Comparison of ENCODE assay signal across 9 mouse cellular contexts in the genomic region with DNA sequence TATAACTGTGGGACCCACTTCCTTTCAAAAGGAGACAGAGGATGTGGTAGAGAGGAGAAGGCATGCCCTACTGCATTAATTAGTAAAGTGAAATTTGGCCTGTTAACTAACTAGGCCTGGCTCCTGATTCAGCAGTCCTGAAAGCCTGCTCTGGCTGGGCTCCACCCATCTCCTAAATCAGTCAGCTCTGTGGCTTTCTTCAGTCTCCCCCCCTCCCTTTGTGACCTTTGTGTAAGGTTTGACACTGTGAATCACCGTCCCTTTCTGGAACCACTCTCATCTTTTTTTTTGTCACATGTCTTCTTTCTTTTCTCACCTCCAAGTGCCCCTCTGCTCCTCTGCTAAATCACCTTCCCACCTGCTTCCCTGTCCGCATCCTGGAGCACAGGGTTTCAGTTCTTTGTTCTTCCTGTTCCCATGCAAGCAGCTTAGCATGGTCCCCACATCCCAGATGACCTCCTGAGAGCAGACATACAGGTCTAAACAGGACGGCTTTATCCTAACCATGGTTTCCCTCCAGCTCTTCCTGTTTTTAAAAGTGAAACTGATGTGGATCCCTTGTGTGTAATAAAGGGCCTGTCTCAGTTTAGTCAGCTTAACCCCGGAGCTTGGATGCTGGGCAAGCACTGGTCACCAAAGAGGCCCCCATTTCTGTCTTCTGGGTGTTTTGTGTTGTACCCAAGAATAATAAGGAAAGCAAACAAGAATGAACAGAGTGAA. TPM values are rescaled to one million over a fixed set of nuclear protein-coding genes. Genes with fewer than 3 reads are reported as not detected.
DNase-seq lines count a peak whose midpoint lies in the region; ATAC-seq and TF ChIP-seq lines count a peak whose summit lies in the region.
"Had no signal": no experiment of that assay in that cellular context is flagged by ENCODE, and none has a peak within 500 bp of the region (broad histone marks: within the 10 kb centered on the region; RNA-seq: fewer than 3 reads in every experiment).

No protein-coding gene starts in this region.

- H3K27ac ChIP-seq in liver, embryonic 12.5 days, result no peak overlapping the region
- H3K27ac ChIP-seq in liver, embryonic 11.5 days (ENCODE audit: low read depth, low read length), result no peak overlapping the region
- no peak overlapping the region for H3K27ac ChIP-seq in ES-E14 (ENCODE audit: insufficient read depth, low read depth, low read length, poor library complexity, severe bottlenecking)
- H3K27ac ChIP-seq: midbrain, embryonic 12.5 days had no signal

- peaks cover 26% of the 10 kb centered on the region for H3K4me1 ChIP-seq in liver, embryonic 12.5 days
- H3K4me1 ChIP-seq in liver, embryonic 11.5 days (replicated peaks; ENCODE audit: control insufficient read depth, insufficient read depth, low read length), result no peaks in the 10 kb centered on the region; the same call in 1 of the 2 replicates
- H3K4me1 ChIP-seq in ES-E14 (ENCODE audit: control insufficient read depth in 2 of 2, insufficient read depth in 2 of 2, low read length in 2 of 2, poor library complexity in 1 of 2), result peaks cover 0 to 3% of the 10 kb centered on the region in 2 experiments; a peak in 1 of 4 replicates
- H3K4me1 ChIP-seq: midbrain, embryonic 12.5 days had no signal

- no peak for ATAC-seq in liver, embryonic 12.5 days
- no peak for ATAC-seq in liver, embryonic 11.5 days (replicated peaks; ENCODE audit: low FRiP score)

- H3K36me3 ChIP-seq in liver, embryonic 12.5 days, result no peaks in the 10 kb centered on the region
- no peaks in the 10 kb centered on the region for H3K36me3 ChIP-seq in liver, embryonic 11.5 days (ENCODE audit: control insufficient read depth, insufficient read depth, low read length)
- no peaks in the 10 kb centered on the region for H3K36me3 ChIP-seq in ES-E14 (ENCODE audit: control insufficient read depth, insufficient read depth, low read length, poor library complexity, severe bottlenecking)
- H3K36me3 ChIP-seq: midbrain, embryonic 12.5 days had no signal

- H3K9ac ChIP-seq in liver, embryonic 12.5 days, result no peak overlapping the region
- no peak overlapping the region for H3K9ac ChIP-seq in liver, embryonic 11.5 days (ENCODE audit: low read depth, low read length)
- no peak overlapping the region for H3K9ac ChIP-seq in ES-E14 (ENCODE audit: insufficient read depth, low read depth, low read length, poor library complexity, severe bottlenecking)
- H3K9ac ChIP-seq: midbrain, embryonic 12.5 days had no signal

- WGBS in liver, embryonic 12.5 days (ENCODE audit: insufficient replicate concordance), result 34% methylated on average over 4 of the region's 4 CpGs
- 44% methylated on average over 4 of the region's 4 CpGs for WGBS in liver, embryonic 11.5 days

- no peak overlapping the region for H3K4me3 ChIP-seq in liver, embryonic 12.5 days
- no peak overlapping the region for H3K4me3 ChIP-seq in liver, embryonic 11.5 days (ENCODE audit: low read depth, low read length)
- H3K4me3 ChIP-seq in ES-E14 (ENCODE audit: insufficient read depth in 1 of 2, low read depth in 1 of 2, low read length in 2 of 2, poor library complexity in 1 of 2, severe bottlenecking in 1 of 2), result no peak overlapping the region
- H3K4me3 ChIP-seq: midbrain, embryonic 12.5 days had no signal

- no peak for DNase-seq in liver, embryonic 11.5 days (ENCODE audit: low spot score)
- no peak for DNase-seq in ES-E14 (ENCODE audit: low read depth, low spot score)
- peak; percentile 13 for DNase-seq in embryo, embryonic 11 days
- peak; percentile 12 for DNase-seq in monocyte, adult 2 months (ENCODE audit: low read depth in 1 of 2, low spot score in 2 of 2)
- no peak for DNase-seq in cerebellum, adult 18-20 months
- DNase-seq in urinary bladder, postnatal 14 days (ENCODE audit: low spot score), result no peak
- no peak for DNase-seq in left cerebral cortex, postnatal 36 days (ENCODE audit: low spot score in 2 of 2)

- intact Hi-C loops in left cerebral cortex, postnatal 36 days (cut with DNase I), result loop anchor here (10.0 kb wide), 1 partner anchor 178 kb away; no protein-coding TSS in a partner anchor

- 0 out of 2 replicates have a peak overlapping the region, but pooled peaks have one; percentile 3 for H3K4me2 ChIP-seq in liver, embryonic 12.5 days
- no peak overlapping the region for H3K4me2 ChIP-seq in liver, embryonic 11.5 days
- H3K4me2 ChIP-seq: midbrain, embryonic 12.5 days had no signal

- in situ Hi-C loops in ES-E14 (cut with MboI; ENCODE audit: low sequenced_read_pairs in 2 of 2, unreplicated experiment in 2 of 2), result no loop called here

- H3K9me3 ChIP-seq in liver, embryonic 12.5 days (replicated peaks), result no peaks in the 10 kb centered on the region
- no peaks in the 10 kb centered on the region for H3K9me3 ChIP-seq in liver, embryonic 11.5 days (ENCODE audit: control insufficient read depth, low read length)
- H3K9me3 ChIP-seq in ES-E14 (ENCODE audit: control insufficient read depth, insufficient read depth, low read depth, low read length), result no peaks in the 10 kb centered on the region
- H3K9me3 ChIP-seq: midbrain, embryonic 12.5 days had no signal

- H3K27me3 ChIP-seq in liver, embryonic 12.5 days (replicated peaks), result no peaks in the 10 kb centered on the region
- H3K27me3 ChIP-seq in liver, embryonic 11.5 days (replicated peaks; ENCODE audit: control insufficient read depth, insufficient read depth, low read length), result no peaks in the 10 kb centered on the region
- H3K27me3 ChIP-seq: midbrain, embryonic 12.5 days had no signal

TF ChIP-seq in ES-E14, 5 proteins besides CTCF, POLR2A, EP300 and RAD21:
- 0 out of 2 replicates have a peak, but pooled peaks have one; percentile 26 for TF ChIP-seq MAFK (IDR thresholded peaks at IDR 0.05; ENCODE audit: insufficient read depth, low read depth, low read length)
- no peak for TF ChIP-seq CHD2 (IDR thresholded peaks at IDR 0.05; ENCODE audit: low read depth, low read length)

RNA-seq across cellular contexts. Expression of gene Cdkl3, which starts 42.6 kb away (rescaled TPM):
- polyA plus RNA-seq in liver, embryonic 12.5 days (2016; fragmentation: Nextera tagmentation; extraction: Ambion mirVana), result 2.1 and 2.6 TPM in 2 replicates
- polyA plus RNA-seq in liver, embryonic 11.5 days (2014; fragmentation: Nextera tagmentation; extraction: Ambion mirVana), result 3.4 and 3.8 TPM in 2 replicates
- total RNA-seq in ES-E14 (2012; rRNA removed), result 3.6 and 4.6 TPM in 2 replicates
- 10 to 100 TPM; 15.9 to 17.0 TPM for total RNA-seq in left cerebral cortex, postnatal 36 days (2021)

RNA-seq across cellular contexts. Expression of gene Ube2b, which starts 46.0 kb away (rescaled TPM):
- 113 and 116 TPM in 2 replicates for polyA plus RNA-seq in liver, embryonic 12.5 days (2016; fragmentation: Nextera tagmentation; extraction: Ambion mirVana)
- 84.9 and 88.5 TPM in 2 replicates for polyA plus RNA-seq in liver, embryonic 11.5 days (2014; fragmentation: Nextera tagmentation; extraction: Ambion mirVana)
- 47.9 and 58.3 TPM in 2 replicates for total RNA-seq in ES-E14 (2012; rRNA removed)
- total RNA-seq in left cerebral cortex, postnatal 36 days (2021), result 100 to 1,000 TPM; 172 to 199 TPM

RNA-seq across cellular contexts. Expression of gene Ppp2ca, which starts 51.9 kb away (rescaled TPM):
- polyA plus RNA-seq in liver, embryonic 12.5 days (2016; fragmentation: Nextera tagmentation; extraction: Ambion mirVana), result 59.1 and 60.2 TPM in 2 replicates
- 69.4 and 76.3 TPM in 2 replicates for polyA plus RNA-seq in liver, embryonic 11.5 days (2014; fragmentation: Nextera tagmentation; extraction: Ambion mirVana)
- total RNA-seq in ES-E14 (2012; rRNA removed), result 51.1 and 70.4 TPM in 2 replicates
- total RNA-seq in left cerebral cortex, postnatal 36 days (2021), result 100 to 1,000 TPM; 116 to 120 TPM

Comparison
In these comparisons a context has a peak if more than half of its experiments do, and no peak if none do; other contexts are left out.
1. DNase-seq: peak in embryo, embryonic 11 days (single experiment) and monocyte, adult 2 months (2 of 2); none in liver, embryonic 11.5 days (single experiment), ES-E14 (single experiment), cerebellum, adult 18-20 months (0 of 2), urinary bladder, postnatal 14 days (single experiment) and left cerebral cortex, postnatal 36 days (0 of 2).